Mouse (Mus musculus): ENCODE measurements at regions not wholly inside any gene's neighbourhood (a gene's known extent, or its start where the extent isn't known, plus 50 kb on each side); places are given as distances from the start of the nearest gene placed in this dataset.
A peak's percentile ranks its signal among the peaks of the same experiment; 100 is the strongest.

GRCm38 (mm10) chr4:99348674-99349073, 53.0 kb downstream of the Gm12689 start:
- no peak for DNase-seq (ENCODE audit: low spot score)

DNA sequence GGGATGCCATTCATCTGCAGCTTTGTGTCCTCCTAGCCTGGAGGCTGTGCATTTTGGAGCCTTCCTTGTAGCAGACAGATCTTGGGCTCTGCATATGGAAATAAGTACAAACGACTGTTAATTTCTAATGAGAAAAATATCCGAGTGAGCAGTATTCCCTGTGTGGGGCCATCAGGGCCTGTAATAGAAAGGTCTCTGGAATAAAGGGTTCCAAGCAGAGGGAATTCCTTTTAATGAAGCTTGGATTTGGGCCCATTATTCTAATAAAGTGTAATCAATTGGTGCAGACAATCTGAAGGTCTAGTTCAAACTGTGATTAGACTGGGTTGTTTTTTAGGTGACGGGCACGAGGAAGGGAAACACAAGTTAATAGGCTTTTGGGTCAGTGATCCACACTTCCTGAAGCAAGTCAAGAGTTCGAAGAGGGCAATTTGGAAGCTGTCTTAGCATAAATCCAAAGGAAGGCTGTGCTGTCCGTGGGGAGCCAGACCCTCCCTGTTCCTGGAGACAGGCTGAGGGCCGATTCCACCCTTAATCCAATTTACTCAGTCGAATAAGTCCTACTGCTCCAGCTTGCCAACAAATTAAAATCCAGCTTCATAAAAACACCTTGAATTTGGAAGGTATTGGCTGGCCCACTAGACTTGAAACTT, 57.5 kb downstream of the Gm12689 start:
- DNase-seq (ENCODE audit: low spot score): no peak

DNA sequence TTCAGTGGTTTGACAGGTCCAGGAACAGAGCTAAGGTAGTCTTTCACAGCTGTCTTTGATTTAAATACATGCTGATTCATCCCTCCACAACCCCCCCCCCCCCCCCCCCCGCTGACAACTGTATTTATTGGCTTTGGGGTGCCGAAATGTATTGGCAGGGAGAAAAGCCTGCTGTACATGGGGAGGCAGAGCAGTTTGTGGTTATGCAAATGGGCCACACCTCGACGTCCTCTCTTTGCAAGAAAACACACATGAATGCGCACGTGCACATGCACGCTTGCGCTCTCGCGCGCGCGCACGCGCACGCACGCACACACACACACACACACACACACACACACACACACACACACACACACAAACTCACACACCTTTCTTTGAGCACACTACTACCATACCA, 58.5 kb downstream of the Gm12689 start:
- DNase-seq (ENCODE audit: low spot score): no peak

DNA sequence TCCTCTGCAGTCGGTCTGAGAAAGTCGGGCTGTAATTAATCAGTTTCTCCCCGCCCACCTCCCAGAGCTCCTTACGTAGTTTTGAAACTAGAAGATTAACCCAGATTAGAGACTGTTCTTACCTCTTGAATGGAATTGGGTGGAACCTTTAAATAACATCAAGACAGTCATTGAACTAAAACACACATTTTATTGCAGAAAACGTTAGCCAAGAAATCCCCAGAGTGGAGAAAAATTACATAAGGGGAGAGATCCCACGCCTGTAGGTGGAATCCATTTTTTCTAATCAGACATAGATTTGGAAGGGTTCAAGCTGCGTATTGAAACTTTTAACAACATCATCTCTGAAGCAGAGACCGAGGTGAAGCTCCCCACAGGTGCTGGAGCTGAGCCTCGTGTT, 59.1 kb downstream of the Gm12689 start:
- DNase-seq (ENCODE audit: low spot score): no peak

DNA sequence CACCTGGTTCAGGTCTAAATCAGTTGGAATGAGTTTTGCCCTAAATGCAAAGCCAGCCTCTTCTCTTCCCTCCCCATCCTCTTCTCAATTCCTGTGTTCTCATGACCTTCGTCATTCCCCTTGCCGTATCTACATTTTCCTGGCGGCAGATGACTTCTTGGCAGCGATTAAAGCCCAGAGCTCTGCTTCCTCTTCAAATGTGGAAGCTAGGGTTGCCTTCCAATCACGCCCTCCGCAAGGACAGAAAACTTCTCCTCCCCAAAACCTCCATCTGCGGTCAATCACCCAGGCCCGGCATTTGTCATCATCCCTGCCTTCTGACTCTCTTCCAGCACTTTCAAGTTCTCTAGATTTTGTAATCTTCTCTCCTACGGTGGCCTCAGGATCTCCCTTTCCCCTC, 72.3 kb downstream of the Gm12689 start:
- DNase-seq (ENCODE audit: low spot score): no peak

DNA sequence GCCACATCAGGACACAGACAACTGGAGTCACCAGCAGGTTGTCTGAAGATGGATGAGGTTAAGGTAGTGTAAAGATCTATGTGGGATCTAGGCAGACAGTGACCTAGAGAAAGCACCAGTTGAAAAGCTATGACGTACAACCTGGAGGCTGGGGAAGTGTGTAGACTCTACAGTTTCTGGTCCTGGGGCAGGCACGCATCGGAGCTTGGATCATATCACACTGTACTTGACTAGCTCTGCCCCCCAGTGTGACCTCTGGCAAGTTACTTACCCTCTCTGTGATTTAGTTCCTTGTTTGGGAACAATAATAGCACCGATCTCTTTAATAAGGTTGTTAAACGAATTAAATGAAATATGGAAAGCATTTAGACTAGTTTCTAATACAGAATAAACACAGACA, 75.5 kb downstream of the Gm12689 start:
- no peak for DNase-seq (ENCODE audit: low spot score)

GRCm38 (mm10) chr4:99376171-99376570, 80.5 kb downstream of the Gm12689 start:
- no peak for DNase-seq (ENCODE audit: low spot score)

- no peak for DNase-seq (ENCODE audit: low spot score)
Measured at GRCm38 (mm10) chr4:99376911-99377310, 81.2 kb downstream of the Gm12689 start.

DNA sequence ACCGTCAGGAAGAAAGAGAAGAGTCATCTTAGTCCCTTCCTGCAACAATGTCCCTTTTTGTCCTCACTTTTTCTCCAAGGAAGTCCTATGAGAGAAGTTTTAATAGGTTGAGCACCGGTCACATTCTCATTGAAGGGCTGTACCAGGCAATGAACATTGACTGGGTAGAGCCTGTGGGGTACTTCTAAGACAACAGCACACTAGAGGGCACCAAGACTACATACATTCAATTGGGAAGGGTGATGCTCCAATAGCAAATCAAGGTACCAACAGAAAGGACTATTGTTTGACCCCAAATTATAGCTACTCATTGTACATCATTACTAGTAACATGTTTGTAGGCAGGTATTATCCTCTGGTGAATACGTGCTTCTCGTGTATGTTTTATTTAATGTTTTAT, 84.3 kb downstream of the Gm12689 start:
- DNase-seq (ENCODE audit: low spot score): no peak

- DNase-seq (ENCODE audit: low spot score): no peak
Measured at GRCm38 (mm10) chr4:99385381-99385780, 89.7 kb downstream of the Gm12689 start.

DNA sequence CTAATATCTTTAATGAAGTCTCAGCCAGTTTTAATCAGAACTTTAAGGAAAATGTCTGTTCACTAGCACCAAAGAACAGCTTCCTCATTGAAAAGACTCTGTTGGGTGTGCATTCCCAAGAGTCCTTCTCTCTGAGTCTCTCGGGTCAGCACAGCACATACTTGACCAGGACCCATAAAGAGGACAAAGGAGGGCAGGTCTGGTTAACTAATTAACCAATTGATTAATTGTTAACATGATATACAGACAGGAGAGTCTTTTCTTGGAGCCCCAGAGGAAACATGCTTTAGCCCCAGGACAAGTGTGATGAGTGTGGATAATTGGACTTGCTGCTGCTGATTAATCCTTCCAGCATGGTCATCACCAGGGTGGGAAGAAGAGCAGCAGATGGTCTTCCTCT, 93.7 kb downstream of the Gm12689 start:
- no peak for DNase-seq (ENCODE audit: low spot score)

DNA sequence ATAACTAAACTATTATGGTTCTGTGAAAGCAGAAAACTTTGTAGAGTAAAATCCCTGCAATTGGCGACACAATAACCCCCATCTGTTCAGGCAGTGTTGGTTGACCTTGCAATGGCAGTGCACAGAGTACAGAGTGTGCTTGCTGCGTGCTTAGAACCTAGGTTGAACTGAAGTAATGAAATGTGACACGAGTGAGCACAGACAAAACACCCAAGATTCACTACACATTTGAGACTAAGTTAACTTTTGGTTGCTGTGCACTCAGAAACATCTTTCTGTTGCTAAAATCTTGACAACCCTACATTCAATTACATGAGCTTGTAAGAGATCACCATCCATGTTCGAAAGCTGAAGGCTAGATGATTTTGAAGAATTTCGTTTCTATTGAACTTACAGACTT, 97.3 kb downstream of the Gm12689 start:
- DNase-seq (ENCODE audit: low spot score): no peak

GRCm38 (mm10) chr4:99394244-99394643, 98.5 kb downstream of the Gm12689 start:
- no peak for DNase-seq (ENCODE audit: low spot score)

DNA sequence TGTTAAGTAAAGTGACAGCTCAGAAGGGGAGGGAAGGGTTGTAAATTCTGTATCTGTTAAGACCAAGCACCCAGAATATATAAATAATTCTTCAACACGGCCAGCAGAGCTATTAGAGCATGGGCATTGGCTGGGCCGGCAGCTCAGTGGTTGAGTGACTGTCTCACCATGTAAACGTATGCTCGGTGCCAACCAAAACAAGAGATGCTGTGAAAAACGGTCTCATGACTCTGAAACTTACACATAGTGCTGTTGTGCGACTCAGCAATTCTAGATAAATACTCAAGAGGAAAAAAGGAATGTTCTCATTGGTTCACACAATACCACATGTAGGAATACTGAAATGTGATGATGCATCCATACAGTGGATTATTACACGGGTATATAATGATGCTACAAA, 111.8 kb downstream of the Gm12689 start:
- no peak for DNase-seq (ENCODE audit: low spot score)

DNA sequence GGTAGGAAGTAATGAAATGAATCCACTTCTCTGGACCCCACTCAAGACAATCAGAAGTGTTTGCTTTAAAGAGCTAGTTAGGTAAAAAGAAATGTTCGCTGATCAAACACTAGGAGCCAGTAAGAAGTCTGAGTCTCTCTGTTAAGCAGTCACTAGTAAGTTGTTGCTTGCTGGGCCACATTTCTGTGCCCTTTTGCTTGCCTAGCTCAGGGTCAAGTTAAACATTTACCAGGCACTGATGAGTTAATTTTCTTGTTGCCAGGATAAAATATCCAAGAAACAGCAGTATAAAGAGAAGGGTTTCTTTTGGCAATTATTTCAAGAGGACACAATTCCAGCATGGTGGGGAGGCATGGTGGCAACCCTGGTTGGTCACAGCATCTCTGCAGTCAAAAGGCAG, 127.7 kb downstream of the Gm12689 start:
- no peak for DNase-seq (ENCODE audit: low spot score)

- no peak for DNase-seq (ENCODE audit: low spot score)
Measured at GRCm38 (mm10) chr4:99445077-99445754, 149.5 kb downstream of the Gm12689 start.

GRCm38 (mm10) chr4:99445755-99446128, 150.0 kb downstream of the Gm12689 start:
- no peak for DNase-seq (ENCODE audit: low spot score)

DNA sequence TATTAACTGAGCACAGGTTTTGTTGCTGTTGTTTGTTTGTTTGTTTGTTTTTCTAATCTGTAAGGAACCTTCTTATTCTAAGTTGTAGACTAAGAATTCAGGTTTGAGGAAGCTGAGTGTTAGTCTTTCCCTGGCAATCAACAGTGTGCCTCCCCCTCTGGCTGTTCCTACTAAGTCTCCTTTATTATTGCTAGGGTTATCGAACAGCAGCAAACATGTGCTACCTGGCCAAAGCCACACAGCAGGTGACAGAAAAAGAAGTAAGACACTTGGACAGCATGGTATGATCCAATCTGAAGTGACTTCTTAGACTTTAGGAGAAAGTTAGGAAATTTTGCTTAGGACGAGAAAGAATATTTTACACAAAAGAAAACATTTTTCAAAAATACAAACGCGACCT, 163.3 kb downstream of the Gm12689 start:
- DNase-seq (ENCODE audit: low spot score): no peak

DNA sequence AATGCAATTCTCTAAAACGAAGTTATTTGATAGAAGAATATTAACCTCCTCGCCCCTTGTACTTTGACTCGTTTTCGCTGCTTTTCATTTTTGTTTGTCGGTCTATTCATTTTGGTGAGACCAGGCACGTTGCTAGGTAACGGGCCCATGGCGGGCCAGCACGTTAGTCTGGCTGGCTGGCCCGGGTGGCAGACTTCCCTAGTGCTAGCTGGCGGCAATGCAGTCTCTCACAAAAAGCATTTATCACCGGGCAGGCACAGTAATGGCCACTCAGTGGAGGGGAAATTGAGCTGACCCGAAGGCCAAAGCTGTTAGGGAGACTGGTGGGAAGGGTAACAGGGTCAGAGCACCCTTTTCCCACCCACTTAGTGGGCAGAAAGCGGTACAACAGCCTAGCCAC, 163.7 kb downstream of the Gm12689 start:
- peak; percentile 1 for DNase-seq (ENCODE audit: low spot score)

DNA sequence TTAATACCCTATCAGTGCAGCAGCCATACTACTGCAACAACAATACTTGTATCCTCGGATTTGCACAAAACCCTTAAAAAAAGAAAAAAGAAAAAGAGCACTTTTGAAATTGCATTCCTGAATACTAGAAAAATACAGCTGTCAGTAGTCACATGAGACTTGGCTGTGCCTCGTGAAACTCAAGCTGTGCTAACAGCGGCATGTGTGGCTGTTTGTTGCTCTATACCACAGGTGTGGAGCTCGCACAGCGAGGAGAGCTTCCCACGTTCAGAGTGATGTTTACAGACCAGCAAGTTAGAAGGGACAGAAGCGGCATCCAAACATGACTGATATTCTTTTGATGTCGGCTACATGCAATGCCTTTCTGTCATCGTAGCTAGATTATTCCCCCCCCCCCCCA, 169.8 kb downstream of the Gm12689 start:
- no peak for DNase-seq (ENCODE audit: low spot score)

- no peak for DNase-seq (ENCODE audit: low spot score)
Measured at GRCm38 (mm10) chr4:99475701-99476218, 180.1 kb downstream of the Gm12689 start.

- no peak for DNase-seq (ENCODE audit: low spot score)
Measured at GRCm38 (mm10) chr4:99484271-99484670, 171.8 kb upstream of the Foxd3 start.

GRCm38 (mm10) chr4:99491536-99492514, 164.3 kb upstream of the Foxd3 start:
- DNase-seq (ENCODE audit: low spot score): no peak
